Comparison of ENCODE assay signal across 22 mouse cellular contexts in the genomic region with DNA sequence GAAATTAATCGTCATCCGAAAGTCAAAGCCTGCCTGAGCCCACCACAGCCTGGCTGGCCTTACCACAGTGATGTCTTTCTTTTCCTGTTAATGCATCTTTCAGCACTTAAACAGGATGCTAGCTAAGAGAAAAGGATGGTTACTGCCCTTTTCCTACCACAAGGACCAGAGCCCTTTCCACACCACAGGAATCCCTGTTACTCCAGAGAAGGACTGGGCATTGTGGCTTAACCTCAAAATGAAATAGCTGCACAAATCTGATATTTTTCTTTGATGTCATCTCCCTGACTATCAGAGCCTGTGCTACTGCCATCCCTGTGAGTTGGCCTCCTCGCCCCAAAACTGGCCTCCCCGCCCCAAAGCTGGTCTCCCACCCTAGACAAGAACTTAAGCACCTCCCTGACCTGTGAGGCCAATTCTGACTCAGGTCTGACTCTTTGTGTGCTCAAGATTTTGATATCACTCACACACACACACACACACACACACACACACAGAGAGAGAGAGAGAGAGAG.
A peak's percentile ranks its signal among the peaks of the same experiment; 100 is the strongest.
DNase-seq lines count a peak whose midpoint lies in the region; ATAC-seq lines count a peak whose summit lies in the region.
"Had no signal": no experiment of that assay in that cellular context is flagged by ENCODE, and none has a peak within 500 bp of the region (broad histone marks: within the 10 kb centered on the region; RNA-seq: fewer than 3 reads in every experiment).

No protein-coding gene starts in this region.

- peak; percentile 79 for DNase-seq in heart, adult 11 months
- no peak for DNase-seq in midbrain, embryonic 10.5 days (ENCODE audit: low spot score)
- no peak for DNase-seq in midbrain, embryonic 11.5 days (ENCODE audit: low spot score, missing footprints)
- peak; percentile 70 for DNase-seq in Muller cell, postnatal 12 days (ENCODE audit: inconsistent ontology term)
- no peak for DNase-seq in spleen, postnatal 14 days (ENCODE audit: low spot score in 2 of 2)
- DNase-seq: adrenal gland, postnatal 14 days; cerebellum, adult 18-20 months; cerebellum, adult 9-11 months; cerebellum, postnatal 36 days; gastrocnemius, postnatal 10 days; heart, adult 2 months had no signal

- WGBS in heart, embryonic 12.5 days, result 69% methylated on average over 4 of the region's 4 CpGs
- WGBS in midbrain, embryonic 10.5 days, result 82% methylated on average over 4 of the region's 4 CpGs
- 77% methylated on average over 4 of the region's 4 CpGs for WGBS in midbrain, embryonic 11.5 days

- ATAC-seq in heart, embryonic 12.5 days (ENCODE audit: insufficient number of reproducible peaks, low FRiP score), result no peak
- no peak for ATAC-seq in midbrain, embryonic 11.5 days (ENCODE audit: low FRiP score)
- ATAC-seq in megakaryocyte progenitor cell, adult 5-6 weeks (replicated peaks; ENCODE audit: poor library complexity), result no peak
- ATAC-seq: CD4-positive, CD25-positive, alpha-beta regulatory T cell, adult 4 months; forebrain, embryonic 16.5 days; inflammation-experienced regulatory T-cells, adult 6 months; intestine, postnatal 0 days had no signal

- H3K4me1 ChIP-seq in heart, embryonic 12.5 days (replicated peaks), result peaks cover 38% of the 10 kb centered on the region
- H3K4me1 ChIP-seq in midbrain, embryonic 10.5 days, result peaks cover 62% of the 10 kb centered on the region
- peaks cover 17% of the 10 kb centered on the region for H3K4me1 ChIP-seq in midbrain, embryonic 11.5 days (ENCODE audit: control insufficient read depth, insufficient read depth, low read length)

- no peaks in the 10 kb centered on the region for H3K36me3 ChIP-seq in heart, embryonic 12.5 days
- no peaks in the 10 kb centered on the region for H3K36me3 ChIP-seq in midbrain, embryonic 10.5 days
- no peaks in the 10 kb centered on the region for H3K36me3 ChIP-seq in midbrain, embryonic 11.5 days (ENCODE audit: control insufficient read depth, insufficient read depth, low read length)
- H3K36me3 ChIP-seq: embryonic facial prominence, embryonic 13.5 days; forebrain, embryonic 10.5 days; G1E had no signal

- H3K9ac ChIP-seq in heart, embryonic 12.5 days, result no peak overlapping the region
- H3K9ac ChIP-seq in midbrain, embryonic 11.5 days (ENCODE audit: low read length), result no peak overlapping the region
- H3K9ac ChIP-seq: embryonic facial prominence, embryonic 13.5 days; hindbrain, embryonic 14.5 days had no signal

- no peaks in the 10 kb centered on the region for H3K27me3 ChIP-seq in heart, embryonic 12.5 days (replicated peaks)
- H3K27me3 ChIP-seq in midbrain, embryonic 10.5 days (ENCODE audit: low read depth, poor library complexity, severe bottlenecking), result no peaks in the 10 kb centered on the region
- H3K27me3 ChIP-seq in midbrain, embryonic 11.5 days (ENCODE audit: control insufficient read depth, insufficient read depth, low read length), result no peaks in the 10 kb centered on the region
- H3K27me3 ChIP-seq: embryonic facial prominence, embryonic 13.5 days had no signal

- no peak overlapping the region for H3K4me3 ChIP-seq in heart, embryonic 12.5 days
- H3K4me3 ChIP-seq in midbrain, embryonic 10.5 days, result no peak overlapping the region
- H3K4me3 ChIP-seq in midbrain, embryonic 11.5 days (ENCODE audit: low read depth, low read length), result no peak overlapping the region
- H3K4me3 ChIP-seq: embryonic facial prominence, embryonic 13.5 days; forebrain, embryonic 10.5 days; heart, adult 2 months had no signal

- no peaks in the 10 kb centered on the region for H3K9me3 ChIP-seq in heart, embryonic 12.5 days (replicated peaks)
- no peaks in the 10 kb centered on the region for H3K9me3 ChIP-seq in midbrain, embryonic 10.5 days (replicated peaks)
- H3K9me3 ChIP-seq in midbrain, embryonic 11.5 days (ENCODE audit: control insufficient read depth, low read length), result no peaks in the 10 kb centered on the region
- H3K9me3 ChIP-seq: embryonic facial prominence, embryonic 13.5 days; forebrain, embryonic 10.5 days had no signal

- H3K27ac ChIP-seq in heart, embryonic 12.5 days (ENCODE audit: poor library complexity, severe bottlenecking), result no peak overlapping the region
- H3K27ac ChIP-seq in midbrain, embryonic 10.5 days (replicated peaks), result 0 out of 2 replicates have a peak overlapping the region, but pooled peaks have one; percentile 13
- H3K27ac ChIP-seq in midbrain, embryonic 11.5 days (ENCODE audit: low read depth, low read length), result no peak overlapping the region
- H3K27ac ChIP-seq: embryonic facial prominence, embryonic 13.5 days; forebrain, embryonic 10.5 days; heart, adult 2 months; hindbrain, embryonic 14.5 days had no signal

- H3K4me2 ChIP-seq in heart, embryonic 12.5 days, result no peak overlapping the region
- H3K4me2 ChIP-seq in midbrain, embryonic 11.5 days, result no peak overlapping the region
- H3K4me2 ChIP-seq: embryonic facial prominence, embryonic 13.5 days; heart, embryonic 11.5 days; hindbrain, embryonic 14.5 days had no signal

Comparison
In these comparisons a context has a peak if more than half of its experiments do, and no peak if none do; other contexts are left out.
1. DNase-seq: peak in heart, adult 11 months (single experiment) and Muller cell, postnatal 12 days (single experiment); none in midbrain, embryonic 10.5 days (single experiment), midbrain, embryonic 11.5 days (single experiment) and spleen, postnatal 14 days (0 of 2).